Mouse (Mus musculus) liver, embryonic 12.5 days (tissue): Measurements from ENCODE around the gene Rimklb. TPM values are rescaled to one million over a fixed set of nuclear protein-coding genes. Genes with fewer than 3 reads are reported as not detected.
"Not testable (repeated sequence)": the region's sequence is repeated elsewhere in the genome, so short reads cannot be mapped to it uniquely, and the experiment has no call there.

Source experiments
- ATAC-seq: fragments of 200-750 bp; cut with Nextera tagmentation; 2 replicates; pipeline ENCODE4 v1.8.0; 2017; ENCODE audit warnings: moderate number of reproducible peaks, mild to moderate bottlenecking, moderate library complexity
- H3K27ac ChIP-seq: fragments of 300-500 bp; sonication (generic); 2 replicates; pipeline ENCODE4 v1.5.1; 2016; ENCODE audit warnings: mild to moderate bottlenecking
- H3K27me3 ChIP-seq: fragments of 300-500 bp; sonication (generic); replicated peaks from 2 replicates; pipeline ENCODE4 v1.6.1; 2016; ENCODE audit warnings: mild to moderate bottlenecking, moderate library complexity
- H3K36me3 ChIP-seq: fragments of 300-500 bp; sonication (generic); 2 replicates; pipeline ENCODE4 v1.6.1; 2016; ENCODE audit warnings: mild to moderate bottlenecking, moderate library complexity
- H3K4me1 ChIP-seq: fragments of 300-500 bp; sonication (generic); 2 replicates; pipeline ENCODE4 v1.6.1; 2016
- H3K4me2 ChIP-seq: fragments of 300-500 bp; sonication (generic); 2 replicates; pipeline ENCODE4 v1.6.1; 2016; ENCODE audit warnings: mild to moderate bottlenecking, moderate library complexity
- H3K4me3 ChIP-seq: fragments of 300-500 bp; sonication (generic); 2 replicates; pipeline ENCODE4 v1.5.1; 2016; ENCODE audit warnings: mild to moderate bottlenecking, moderate library complexity
- H3K9ac ChIP-seq: fragments of 300-500 bp; sonication (generic); 2 replicates; pipeline ENCODE4 v1.6.1; 2016; ENCODE audit warnings: mild to moderate bottlenecking, moderate library complexity
- H3K9me3 ChIP-seq: fragments of 300-500 bp; sonication (generic); replicated peaks from 2 replicates; pipeline ENCODE4 v1.6.1; 2016; ENCODE audit warnings: mild to moderate bottlenecking, moderate library complexity
- WGBS: fragments of 180-500 bp; shearing (Covaris S2); methylation state at CpG from one replicate; pipeline ENCODE4 v1.1.7; 2016; ENCODE audit not compliant: insufficient replicate concordance; 5-methylcytosine and 5-hydroxymethylcytosine counted together
- polyA plus RNA-seq: library from polyadenylated mRNA; unstranded; fragments of >200 nt; fragmentation: Nextera tagmentation; extraction: Ambion mirVana; gene quantifications from 2 replicates; pipeline ENCODE4 v1.2.1, GENCODE M21; 2016

The Rimklb gene
- 2.1 and 3.1 TPM in 2 replicates for polyA plus RNA-seq

DNA sequence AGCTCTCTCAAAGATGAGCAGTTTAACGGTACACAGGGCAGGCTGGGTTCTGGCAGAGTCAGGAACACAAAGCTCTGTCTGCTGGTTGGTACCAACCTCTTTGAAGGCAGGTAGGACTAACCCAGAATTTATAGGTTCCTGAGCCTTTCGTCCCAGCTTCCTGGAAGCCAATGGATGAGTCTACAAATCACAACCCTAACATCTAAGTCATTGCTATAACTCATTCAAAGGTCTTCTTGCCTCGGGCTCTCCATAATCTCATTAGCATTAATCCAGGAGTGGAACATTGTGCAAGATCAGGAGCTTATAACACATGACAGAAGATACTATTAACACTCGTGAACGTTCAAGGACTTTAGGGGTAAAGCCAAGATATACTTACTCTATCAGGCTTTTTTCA is at the start of gene Rimklb:
Gene Rimklb (minus strand): TSS at position 101 of the 400 bp plus-strand sequence.
- Histone ChIP-seq H3K9me3 (no peaks in the 10 kb centered on the region), H3K27me3 (peaks cover 61% of the 10 kb centered on the region), H3K27ac (no peak within 1 kb of the TSS), H3K9ac (no peak within 1 kb of the TSS), H3K4me2 (no peak within 1 kb of the TSS), H3K36me3 (no peaks in the 10 kb centered on the region), H3K4me3 (no peak within 1 kb of the TSS), H3K4me1 (no peaks in the 10 kb centered on the region)
- WGBS, result 60% methylated on average over 5 of the region's 5 CpGs
- ATAC-seq, result no peak

GRCm38 (mm10) chr6:122545948-122546347 is 47.4 kb upstream of the Rimklb start:
- Histone ChIP-seq H3K4me2 (no peak overlapping the region), H3K9ac (no peak overlapping the region), H3K4me1 (no peaks in the 10 kb centered on the region), H3K9me3 (no peaks in the 10 kb centered on the region), H3K36me3 (no peaks in the 10 kb centered on the region), H3K4me3 (no peak overlapping the region), H3K27ac (no peak overlapping the region), H3K27me3 (no peaks in the 10 kb centered on the region)
- ATAC-seq, result no peak
- 69% methylated on average over 10 of the region's 10 CpGs for WGBS

DNA sequence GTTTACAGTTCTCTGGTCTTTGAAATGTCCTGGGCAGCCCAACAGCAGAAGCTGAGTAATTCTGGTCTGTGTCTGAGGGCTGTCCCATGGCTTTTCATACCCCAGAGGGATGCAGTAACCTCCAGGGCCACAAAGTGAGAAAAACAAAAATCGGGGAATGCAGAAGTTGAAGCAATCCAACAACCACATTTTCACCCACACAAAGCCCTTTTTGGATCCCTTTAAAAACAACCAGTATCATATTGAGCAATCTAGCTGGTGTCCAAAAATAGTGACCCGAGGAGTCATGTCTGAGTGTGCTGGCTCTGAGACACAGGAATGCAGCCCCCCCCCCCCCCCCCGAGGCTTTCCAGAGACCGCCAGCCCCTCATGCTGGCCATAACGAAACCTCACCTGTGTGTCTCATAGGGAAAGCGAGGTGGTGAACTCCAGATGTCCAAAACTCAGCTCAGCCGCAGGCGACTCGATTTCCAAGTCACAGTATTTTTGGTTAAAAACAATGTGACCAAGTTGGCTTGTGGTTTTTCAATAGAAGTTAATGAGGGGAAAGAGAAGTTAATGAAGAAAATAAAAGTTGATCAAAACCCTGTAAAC is 46.8 kb upstream of the Rimklb start:
- Histone ChIP-seq H3K27me3 (no peaks in the 10 kb centered on the region), H3K36me3 (no peaks in the 10 kb centered on the region), H3K9ac (no peak overlapping the region), H3K4me1 (no peaks in the 10 kb centered on the region), H3K27ac (no peak overlapping the region), H3K9me3 (no peaks in the 10 kb centered on the region), H3K4me3 (no peak overlapping the region), H3K4me2 (no peak overlapping the region)
- 56% methylated on average over 9 of the region's 9 CpGs for WGBS
- ATAC-seq, result no peak

- Histone ChIP-seq H3K36me3 (no peaks in the 10 kb centered on the region), H3K9ac (no peak overlapping the region), H3K4me2 (no peak overlapping the region), H3K4me3 (no peak overlapping the region), H3K9me3 (no peaks in the 10 kb centered on the region), H3K27ac (no peak overlapping the region), H3K27me3 (no peaks in the 10 kb centered on the region), H3K4me1 (no peaks in the 10 kb centered on the region)
- 0 out of 2 replicates have a peak, but pooled peaks have one; percentile 15 for ATAC-seq
- 72% methylated on average over 1 of the region's 1 CpGs for WGBS
Measured at GRCm38 (mm10) chr6:122544672-122545071, 46.1 kb upstream of the Rimklb start.

DNA sequence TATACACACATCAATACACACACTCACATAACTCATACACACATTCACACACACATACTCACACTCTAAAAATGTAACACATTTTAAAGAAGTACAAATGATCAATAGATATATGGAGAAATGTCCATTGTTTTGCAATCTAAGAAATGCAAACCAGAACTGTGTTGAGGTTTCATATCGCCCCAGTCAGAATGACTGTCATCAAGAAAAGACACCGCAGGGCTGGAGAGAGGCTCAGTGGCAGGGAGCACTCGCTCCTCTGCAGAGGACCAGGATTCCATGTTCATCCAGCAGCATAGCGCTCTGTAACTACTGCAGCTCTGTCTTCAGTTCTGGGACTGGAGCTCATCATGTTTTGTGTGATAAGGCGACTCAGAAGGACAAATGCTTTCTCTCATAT is 45.0 kb upstream of the Rimklb start:
- no peak for ATAC-seq
- H3K36me3 ChIP-seq, result no peaks in the 10 kb centered on the region
- H3K4me2 ChIP-seq, result no peak overlapping the region
- H3K9me3 ChIP-seq, result no peaks in the 10 kb centered on the region
- no peak overlapping the region for H3K9ac ChIP-seq
- WGBS, result 56% methylated on average over 5 of the region's 5 CpGs
- H3K27me3 ChIP-seq, result no peaks in the 10 kb centered on the region
- no peak overlapping the region for H3K4me3 ChIP-seq
- H3K27ac ChIP-seq, result no peak overlapping the region
- H3K4me1 ChIP-seq, result no peaks in the 10 kb centered on the region

DNA sequence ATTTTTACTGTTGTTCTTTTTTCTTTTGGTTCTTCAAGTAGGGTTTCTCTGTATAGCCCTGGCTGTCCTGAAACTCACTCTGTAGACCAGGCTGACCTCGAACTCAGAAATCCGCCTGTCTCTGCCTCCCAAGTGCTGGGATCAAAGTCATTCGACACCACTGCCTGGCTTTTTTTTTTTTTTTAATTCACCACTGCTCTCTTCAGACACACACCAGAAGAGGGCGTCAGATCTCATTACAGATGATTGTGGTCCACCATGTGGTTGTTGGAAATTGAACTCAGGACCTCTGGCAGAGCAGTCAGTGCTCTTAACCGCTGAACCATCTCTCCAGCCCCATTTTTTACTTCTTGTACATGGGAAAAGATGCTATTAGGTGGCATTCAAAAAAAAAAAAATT is 43.9 kb upstream of the Rimklb start:
- H3K9me3 ChIP-seq, H3K4me2 ChIP-seq: not testable (repeated sequence)

DNA sequence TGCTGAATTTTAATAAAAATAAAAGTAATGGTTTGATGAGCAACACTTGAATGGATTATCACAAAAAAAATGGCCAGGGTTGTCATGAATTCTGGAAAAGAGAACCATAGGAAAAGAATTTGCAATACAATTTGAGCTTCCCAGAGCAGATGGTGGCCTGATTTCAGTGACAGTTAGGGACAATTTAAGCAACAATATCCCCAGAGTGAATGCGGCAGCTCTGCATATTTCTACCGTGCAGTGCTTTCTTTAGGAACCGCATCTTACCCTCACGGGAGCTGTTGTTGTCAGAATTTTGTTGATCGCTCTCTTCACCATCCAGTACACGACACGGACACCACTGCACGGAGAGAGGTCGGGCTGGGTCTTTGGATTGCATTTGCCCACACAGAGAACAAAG is 41.0 kb upstream of the Rimklb start:
- Histone ChIP-seq H3K27me3 (no peaks in the 10 kb centered on the region), H3K27ac (no peak overlapping the region), H3K4me1 (no peaks in the 10 kb centered on the region), H3K4me3 (no peak overlapping the region), H3K9me3 (no peaks in the 10 kb centered on the region), H3K36me3 (no peaks in the 10 kb centered on the region), H3K4me2 (no peak overlapping the region), H3K9ac (no peak overlapping the region)
- no peak for ATAC-seq
- WGBS, result 80% methylated on average over 9 of the region's 9 CpGs

More for the DNA sequence above, 43.9 kb upstream of the Rimklb start:
- H3K27me3 ChIP-seq, H3K27ac ChIP-seq, H3K4me3 ChIP-seq, ATAC-seq, H3K4me1 ChIP-seq, H3K9ac ChIP-seq, H3K36me3 ChIP-seq: not testable (repeated sequence)
- 52% methylated on average over 5 of the region's 5 CpGs for WGBS

GRCm38 (mm10) chr6:122534032-122534431 is 35.5 kb upstream of the Rimklb start:
- no peaks in the 10 kb centered on the region for H3K27me3 ChIP-seq
- no peak overlapping the region for H3K4me3 ChIP-seq
- H3K9ac ChIP-seq, result no peak overlapping the region
- no peaks in the 10 kb centered on the region for H3K9me3 ChIP-seq
- no peak overlapping the region for H3K27ac ChIP-seq
- no peak for ATAC-seq
- no peak overlapping the region for H3K4me2 ChIP-seq
- 48% methylated on average over 3 of the region's 3 CpGs for WGBS
- H3K36me3 ChIP-seq, result no peaks in the 10 kb centered on the region
- 0 out of 2 replicates have a peak, but pooled peaks cover 5% of the 10 kb centered on the region for H3K4me1 ChIP-seq

- Histone ChIP-seq H3K9me3 (no peaks in the 10 kb centered on the region), H3K4me3 (peak overlapping the region; percentile 27; the same call in 1 of the 2 replicates), H3K27ac (no peak overlapping the region), H3K27me3 (peaks cover under 1% of the 10 kb centered on the region; the same call in 1 of the 2 replicates), H3K4me1 (0 out of 2 replicates have a peak, but pooled peaks cover 5% of the 10 kb centered on the region), H3K4me2 (peak overlapping the region; percentile 47), H3K9ac (no peak overlapping the region), H3K36me3 (no peaks in the 10 kb centered on the region)
- ATAC-seq, result no peak
- 13% methylated on average over 4 of the region's 4 CpGs for WGBS
Measured at GRCm38 (mm10) chr6:122532883-122533302, 34.3 kb upstream of the Rimklb start.

- no peaks in the 10 kb centered on the region for H3K9me3 ChIP-seq
- WGBS, result 63% methylated on average over 8 of the region's 8 CpGs
- ATAC-seq, result no peak
- 0 out of 2 replicates have a peak, but pooled peaks cover 5% of the 10 kb centered on the region for H3K4me1 ChIP-seq
- H3K4me2 ChIP-seq, result no peak overlapping the region
- H3K9ac ChIP-seq, result no peak overlapping the region
- peaks cover 8% of the 10 kb centered on the region; the same call in 1 of the 2 replicates for H3K27me3 ChIP-seq
- H3K27ac ChIP-seq, result no peak overlapping the region
- no peak overlapping the region for H3K4me3 ChIP-seq
- H3K36me3 ChIP-seq, result no peaks in the 10 kb centered on the region
Measured at GRCm38 (mm10) chr6:122531466-122532174, 33.1 kb upstream of the Rimklb start.

- Histone ChIP-seq H3K27me3 (peaks cover 8% of the 10 kb centered on the region; the same call in 1 of the 2 replicates), H3K27ac (no peak overlapping the region), H3K9ac (no peak overlapping the region), H3K4me3 (no peak overlapping the region), H3K4me2 (no peak overlapping the region), H3K36me3 (no peaks in the 10 kb centered on the region), H3K4me1 (0 out of 2 replicates have a peak, but pooled peaks cover 4% of the 10 kb centered on the region), H3K9me3 (no peaks in the 10 kb centered on the region)
- WGBS, result 66% methylated on average over 11 of the region's 11 CpGs
- ATAC-seq, result no peak
Measured at GRCm38 (mm10) chr6:122528136-122528535, 29.6 kb upstream of the Rimklb start.

DNA sequence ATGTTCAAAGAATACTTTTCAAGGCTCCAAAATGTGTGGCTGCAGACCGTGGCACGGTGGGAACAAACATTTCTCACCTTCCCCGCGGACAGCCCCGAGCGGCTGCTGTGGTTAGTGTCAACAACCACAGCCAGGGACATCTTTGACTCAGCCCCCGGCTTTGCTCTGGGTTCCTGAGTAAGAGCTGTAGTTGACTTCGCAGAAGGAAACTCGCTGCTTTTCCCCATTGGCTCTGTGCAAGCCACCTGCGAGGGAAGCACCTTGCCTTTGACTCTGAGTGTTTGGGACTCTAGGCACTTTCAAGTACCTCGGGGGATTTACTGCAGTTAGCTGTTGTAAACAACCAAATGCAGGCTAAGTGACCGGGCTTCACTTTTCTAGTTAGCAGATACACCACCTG is 29.0 kb upstream of the Rimklb start:
- no peak for ATAC-seq
- H3K36me3 ChIP-seq, result no peaks in the 10 kb centered on the region
- 18% methylated on average over 12 of the region's 12 CpGs for WGBS
- no peaks in the 10 kb centered on the region for H3K9me3 ChIP-seq
- no peak overlapping the region for H3K9ac ChIP-seq
- H3K4me2 ChIP-seq, result no peak overlapping the region
- no peak overlapping the region for H3K27ac ChIP-seq
- no peak overlapping the region for H3K4me3 ChIP-seq
- no peaks in the 10 kb centered on the region for H3K4me1 ChIP-seq
- peaks cover 8% of the 10 kb centered on the region; the same call in 1 of the 2 replicates for H3K27me3 ChIP-seq
